Mouse (Mus musculus): Measurements from ENCODE around the gene Hcfc1. TPM values are rescaled to one million over a fixed set of nuclear protein-coding genes. Genes with fewer than 3 reads are reported as not detected.

Gene Hcfc1
- polyA plus RNA-seq, 1 experiment from 2014 or later = 35.6 TPM

GRCm38 (mm10) chrX:73916945-73917344 lies 49.2 kb downstream of the Hcfc1 start:
- Histone ChIP-seq H3K9me3 (ENCODE audit: control insufficient read depth, low read length) (no peaks in the 10 kb centered on the region), H3K4me2 (ENCODE audit: low read length) (no peak overlapping the region), H3K36me3 (ENCODE audit: control insufficient read depth, insufficient read depth, low read length) (peaks cover 32% of the 10 kb centered on the region), H3K9ac (ENCODE audit: low read length) (no peak overlapping the region), H3K27me3 (ENCODE audit: control insufficient read depth, insufficient read depth, low read length) (no peaks in the 10 kb centered on the region), H3K4me3 (ENCODE audit: control insufficient read depth in 1 of 2, insufficient read depth in 1 of 2, low read depth in 1 of 2, low read length in 2 of 2) (no peak overlapping the region), H3K27ac (replicated peaks in 1 of 2; ENCODE audit: control insufficient read depth in 1 of 2, insufficient read depth in 1 of 2, low read depth in 2 of 2, low read length in 2 of 2) (no peak overlapping the region), H3K4me1 (ENCODE audit: control insufficient read depth in 2 of 2, insufficient read depth in 2 of 2, low read length in 2 of 2) (0 out of 4 replicates have a peak, but pooled peaks cover 0 to 4% of the 10 kb centered on the region in 2 experiments)
- WGBS = 75% methylated on average over 8 of the region's 8 CpGs
- no peak for ATAC-seq (ENCODE audit: insufficient number of reproducible peaks, insufficient read depth, low FRiP score, low read depth)

DNA sequence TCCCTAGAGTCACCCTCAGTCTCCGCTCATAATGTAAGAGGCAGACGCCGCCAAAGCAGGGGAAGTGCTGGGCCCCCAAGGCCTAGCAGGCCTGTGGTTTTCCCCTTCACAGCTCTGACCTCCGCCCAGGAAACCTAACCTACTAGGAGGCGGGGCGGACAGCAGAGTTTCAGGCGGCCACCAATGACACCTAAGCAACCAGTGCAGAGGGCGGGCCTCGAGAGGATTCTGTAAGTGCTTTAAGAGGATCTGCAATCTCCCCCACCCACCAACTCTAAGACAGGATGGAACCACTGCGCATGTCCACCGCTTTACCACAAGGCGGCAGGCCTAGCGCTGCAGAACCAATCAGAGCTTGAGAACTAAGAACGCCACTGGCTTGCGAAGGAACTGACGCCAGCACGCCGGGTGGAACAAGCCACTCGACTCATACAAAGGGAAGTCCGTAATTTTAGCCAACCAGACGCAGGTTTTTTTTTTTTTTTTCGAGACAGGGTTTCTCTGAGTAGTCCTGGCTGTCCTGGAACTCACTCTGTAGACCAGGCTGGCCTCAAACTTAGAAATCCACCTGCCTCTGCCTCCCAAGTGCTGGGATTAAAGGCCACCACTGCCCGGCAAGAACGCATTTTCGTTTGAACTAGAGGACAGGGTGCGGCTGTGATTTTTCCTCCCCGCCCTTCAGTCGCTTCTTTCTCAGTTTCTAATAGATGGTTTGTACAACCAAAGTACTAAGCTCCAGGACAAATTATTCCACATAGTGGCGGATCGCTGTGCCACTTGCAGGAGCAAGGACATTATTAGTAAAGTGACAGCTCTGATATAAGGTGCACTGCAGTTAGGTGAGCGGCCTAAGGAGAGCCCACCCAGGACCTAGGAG lies 51.1 kb downstream of the Hcfc1 start:
- Histone ChIP-seq H3K9me3 (ENCODE audit: control insufficient read depth, low read length) (no peaks in the 10 kb centered on the region), H3K27ac (replicated peaks in 1 of 2; ENCODE audit: control insufficient read depth in 1 of 2, insufficient read depth in 1 of 2, low read depth in 2 of 2, low read length in 2 of 2) (peak overlapping the region; percentile 83), H3K36me3 (ENCODE audit: control insufficient read depth, insufficient read depth, low read length) (peaks cover 31% of the 10 kb centered on the region), H3K4me2 (ENCODE audit: low read length) (peak overlapping the region; percentile 55), H3K4me1 (ENCODE audit: control insufficient read depth in 2 of 2, insufficient read depth in 2 of 2, low read length in 2 of 2) (no peaks in the 10 kb centered on the region; a peak in 1 of 4 replicates), H3K4me3 (ENCODE audit: control insufficient read depth in 1 of 2, insufficient read depth in 1 of 2, low read depth in 1 of 2, low read length in 2 of 2) (peak overlapping the region; percentile 18 to 25), H3K27me3 (ENCODE audit: control insufficient read depth, insufficient read depth, low read length) (no peaks in the 10 kb centered on the region), H3K9ac (ENCODE audit: low read length) (peak overlapping the region; percentile 44; the same call in 1 of the 2 replicates)
- ATAC-seq (ENCODE audit: insufficient number of reproducible peaks, insufficient read depth, low FRiP score, low read depth) = peak; percentile 94
- 29% methylated on average over 31 of the region's 31 CpGs for WGBS

DNA sequence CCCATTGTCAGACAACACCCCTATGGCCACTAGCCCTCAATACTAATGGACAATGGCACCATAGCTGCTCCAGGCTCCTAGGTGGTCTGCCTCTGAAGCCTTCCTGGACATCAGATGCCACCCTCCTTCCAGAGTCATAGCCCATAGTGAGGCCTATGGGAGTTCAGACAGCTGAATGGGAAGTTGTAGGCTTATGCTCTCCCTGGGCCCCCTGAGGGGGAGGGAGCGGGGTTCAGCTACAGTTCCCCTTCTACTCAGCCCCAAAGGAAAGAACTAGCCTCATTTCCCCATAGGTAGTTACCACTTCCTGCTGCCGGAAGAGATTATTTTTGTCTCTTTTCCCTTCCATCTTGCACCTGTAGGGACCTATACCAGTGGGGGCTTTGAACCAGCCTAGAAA lies 54.6 kb downstream of the Hcfc1 start:
- Histone ChIP-seq H3K27ac (replicated peaks in 1 of 2; ENCODE audit: control insufficient read depth in 1 of 2, insufficient read depth in 1 of 2, low read depth in 2 of 2, low read length in 2 of 2) (no peak overlapping the region), H3K4me1 (ENCODE audit: control insufficient read depth in 2 of 2, insufficient read depth in 2 of 2, low read length in 2 of 2) (no peaks in the 10 kb centered on the region; a peak in 1 of 4 replicates), H3K9me3 (ENCODE audit: control insufficient read depth, low read length) (no peaks in the 10 kb centered on the region), H3K4me2 (ENCODE audit: low read length) (no peak overlapping the region), H3K4me3 (ENCODE audit: control insufficient read depth in 1 of 2, insufficient read depth in 1 of 2, low read depth in 1 of 2, low read length in 2 of 2) (no peak overlapping the region), H3K36me3 (ENCODE audit: control insufficient read depth, insufficient read depth, low read length) (no peaks in the 10 kb centered on the region), H3K9ac (ENCODE audit: low read length) (no peak overlapping the region), H3K27me3 (ENCODE audit: control insufficient read depth, insufficient read depth, low read length) (no peaks in the 10 kb centered on the region; the same call in 1 of the 2 replicates)
- ATAC-seq (ENCODE audit: insufficient number of reproducible peaks, insufficient read depth, low FRiP score, low read depth) = no peak
- WGBS = 75% methylated on average over 2 of the region's 2 CpGs

GRCm38 (mm10) chrX:73911156-73911555 lies 55.0 kb downstream of the Hcfc1 start:
- Histone ChIP-seq H3K27me3 (ENCODE audit: control insufficient read depth, insufficient read depth, low read length) (no peaks in the 10 kb centered on the region; the same call in 1 of the 2 replicates), H3K4me2 (ENCODE audit: low read length) (peak overlapping the region; percentile 38), H3K4me1 (ENCODE audit: control insufficient read depth in 2 of 2, insufficient read depth in 2 of 2, low read length in 2 of 2) (no peaks in the 10 kb centered on the region; a peak in 1 of 4 replicates), H3K4me3 (ENCODE audit: control insufficient read depth in 1 of 2, insufficient read depth in 1 of 2, low read depth in 1 of 2, low read length in 2 of 2) (peak overlapping the region; percentile 2 to 12; a peak in 3 of 4 replicates), H3K27ac (replicated peaks in 1 of 2; ENCODE audit: control insufficient read depth in 1 of 2, insufficient read depth in 1 of 2, low read depth in 2 of 2, low read length in 2 of 2) (no peak overlapping the region), H3K9ac (ENCODE audit: low read length) (no peak overlapping the region), H3K36me3 (ENCODE audit: control insufficient read depth, insufficient read depth, low read length) (no peaks in the 10 kb centered on the region), H3K9me3 (ENCODE audit: control insufficient read depth, low read length) (no peaks in the 10 kb centered on the region)
- WGBS = 13% methylated on average over 23 of the region's 26 CpGs
- ATAC-seq (ENCODE audit: insufficient number of reproducible peaks, insufficient read depth, low FRiP score, low read depth) = 0 out of 2 replicates have a peak, but pooled peaks have one; percentile 27

GRCm38 (mm10) chrX:73910451-73910850 lies 55.7 kb downstream of the Hcfc1 start:
- no peak for ATAC-seq (ENCODE audit: insufficient number of reproducible peaks, insufficient read depth, low FRiP score, low read depth)
- no peak overlapping the region for H3K4me2 ChIP-seq (ENCODE audit: low read length)
- H3K27ac ChIP-seq (replicated peaks in 1 of 2; ENCODE audit: control insufficient read depth in 1 of 2, insufficient read depth in 1 of 2, low read depth in 2 of 2, low read length in 2 of 2) = no peak overlapping the region
- H3K9ac ChIP-seq (ENCODE audit: low read length) = no peak overlapping the region
- no peaks in the 10 kb centered on the region; a peak in 1 of 4 replicates for H3K4me1 ChIP-seq (ENCODE audit: control insufficient read depth in 2 of 2, insufficient read depth in 2 of 2, low read length in 2 of 2)
- H3K4me3 ChIP-seq (ENCODE audit: control insufficient read depth in 1 of 2, insufficient read depth in 1 of 2, low read depth in 1 of 2, low read length in 2 of 2) = peak overlapping the region in 1 of 2 experiments; percentile 2; a peak in 1 of 4 replicates
- H3K9me3 ChIP-seq (ENCODE audit: control insufficient read depth, low read length) = no peaks in the 10 kb centered on the region
- no peaks in the 10 kb centered on the region; the same call in 1 of the 2 replicates for H3K27me3 ChIP-seq (ENCODE audit: control insufficient read depth, insufficient read depth, low read length)
- no peaks in the 10 kb centered on the region for H3K36me3 ChIP-seq (ENCODE audit: control insufficient read depth, insufficient read depth, low read length)

DNA sequence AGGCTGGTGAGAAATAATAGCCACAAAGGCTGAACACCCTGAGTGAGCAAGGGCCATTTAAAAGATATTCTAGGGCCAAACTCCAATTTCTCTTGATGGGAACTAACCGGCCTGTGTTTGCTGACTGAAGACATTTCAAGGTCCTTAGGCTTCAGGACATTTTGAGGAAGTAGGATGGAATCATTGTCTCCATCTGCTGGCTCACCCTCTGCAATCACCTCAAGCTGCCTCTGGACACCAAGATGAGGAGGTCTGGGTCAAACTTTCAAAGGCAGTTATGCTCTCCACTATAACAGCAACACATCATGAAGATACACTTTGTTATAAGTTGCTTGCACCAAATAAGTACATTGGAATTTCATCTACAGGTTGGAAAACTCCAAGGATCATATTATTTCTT lies 56.1 kb downstream of the Hcfc1 start:
- Histone ChIP-seq H3K27ac (replicated peaks in 1 of 2; ENCODE audit: control insufficient read depth in 1 of 2, insufficient read depth in 1 of 2, low read depth in 2 of 2, low read length in 2 of 2) (no peak overlapping the region), H3K4me1 (ENCODE audit: control insufficient read depth in 2 of 2, insufficient read depth in 2 of 2, low read length in 2 of 2) (no peaks in the 10 kb centered on the region; a peak in 1 of 4 replicates), H3K9ac (ENCODE audit: low read length) (no peak overlapping the region), H3K27me3 (ENCODE audit: control insufficient read depth, insufficient read depth, low read length) (no peaks in the 10 kb centered on the region; the same call in 1 of the 2 replicates), H3K36me3 (ENCODE audit: control insufficient read depth, insufficient read depth, low read length) (no peaks in the 10 kb centered on the region), H3K4me2 (ENCODE audit: low read length) (no peak overlapping the region), H3K4me3 (ENCODE audit: control insufficient read depth in 1 of 2, insufficient read depth in 1 of 2, low read depth in 1 of 2, low read length in 2 of 2) (no peak overlapping the region), H3K9me3 (ENCODE audit: control insufficient read depth, low read length) (no peaks in the 10 kb centered on the region)
- no peak for ATAC-seq (ENCODE audit: insufficient number of reproducible peaks, insufficient read depth, low FRiP score, low read depth)
- 68% methylated on average over 1 of the region's 1 CpGs for WGBS

DNA sequence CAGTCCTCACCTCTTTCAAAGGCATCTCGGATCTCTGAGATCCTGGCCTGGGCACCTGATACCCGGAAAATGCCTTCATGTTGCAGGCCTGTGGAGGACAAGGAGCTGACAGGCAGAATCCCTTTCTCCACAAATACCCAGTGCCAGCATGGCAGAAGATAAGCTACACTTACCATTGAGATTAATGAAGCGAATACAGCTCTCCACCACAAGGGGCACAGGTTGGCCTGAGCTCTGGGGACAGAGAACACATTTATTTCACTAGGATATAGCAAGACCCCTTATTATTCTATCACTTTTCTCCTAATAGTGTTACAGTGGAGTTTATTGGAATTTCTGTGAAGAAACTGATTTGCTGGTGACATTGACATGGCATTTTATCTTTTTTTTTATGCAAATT lies 68.2 kb downstream of the Hcfc1 start:
- H3K4me3 ChIP-seq (ENCODE audit: control insufficient read depth in 1 of 2, insufficient read depth in 1 of 2, low read depth in 1 of 2, low read length in 2 of 2) = no peak overlapping the region
- H3K36me3 ChIP-seq (ENCODE audit: control insufficient read depth, insufficient read depth, low read length) = no peaks in the 10 kb centered on the region
- no peak overlapping the region for H3K9ac ChIP-seq (ENCODE audit: low read length)
- 34% methylated on average over 3 of the region's 3 CpGs for WGBS
- H3K4me2 ChIP-seq (ENCODE audit: low read length) = no peak overlapping the region
- H3K27me3 ChIP-seq (ENCODE audit: control insufficient read depth, insufficient read depth, low read length) = no peaks in the 10 kb centered on the region
- ATAC-seq (ENCODE audit: insufficient number of reproducible peaks, insufficient read depth, low FRiP score, low read depth) = no peak
- no peak overlapping the region for H3K27ac ChIP-seq (replicated peaks in 1 of 2; ENCODE audit: control insufficient read depth in 1 of 2, insufficient read depth in 1 of 2, low read depth in 2 of 2, low read length in 2 of 2)
- H3K9me3 ChIP-seq (ENCODE audit: control insufficient read depth, low read length) = no peaks in the 10 kb centered on the region
- H3K4me1 ChIP-seq (ENCODE audit: control insufficient read depth in 2 of 2, insufficient read depth in 2 of 2, low read length in 2 of 2) = no peaks in the 10 kb centered on the region

All from heart, embryonic 14.5 days (tissue).